Mouse (Mus musculus) megakaryocyte, embryonic 14.5 days (primary cell): ENCODE measurements at regions not wholly inside any gene's neighbourhood (a gene's known extent, or its start where the extent isn't known, plus 50 kb on each side); places are given as distances from the start of the nearest gene placed in this dataset.

Source experiments
- FLI1 ChIP-seq: IDR thresholded peaks from 2 replicates; pipeline ENCODE4 v1.6.1; 2012; ENCODE audit warnings: low read length, inconsistent platforms, mixed read lengths
- GATA1 ChIP-seq: IDR thresholded peaks from 3 replicates; pipeline ENCODE4 v1.6.1; 2012; ENCODE audit warnings: mixed read lengths, low read length, inconsistent platforms, borderline replicate concordance

GRCm38 (mm10) chr7:115140286-115140685, 396.8 kb downstream of the Insc start:
- TF ChIP-seq GATA1 (no peak), FLI1 (no peak)
